Mouse (Mus musculus): ENCODE results near the gene Olfr329-ps. TPM values are rescaled to one million over a fixed set of nuclear protein-coding genes. Genes with fewer than 3 reads are reported as not detected.

Gene Olfr329-ps
- polyA plus RNA-seq, 1 experiment from 2014 or later, result not detected

- no peak for ATAC-seq
Observed at GRCm38 (mm10) chr11:58499290-58499689, 46.9 kb downstream of the Olfr329-ps start.

GRCm38 (mm10) chr11:58498761-58499160, 47.5 kb downstream of the Olfr329-ps start:
- H3K27me3 ChIP-seq, result no peaks in the 10 kb centered on the region
- no peak overlapping the region for H3K9ac ChIP-seq (replicated peaks)
- ATAC-seq, result no peak
- H3K4me1 ChIP-seq (replicated peaks), result no peaks in the 10 kb centered on the region
- H3K4me3 ChIP-seq (replicated peaks), result no peak overlapping the region
- H3K36me3 ChIP-seq, result no peaks in the 10 kb centered on the region
- 88% methylated on average over 9 of the region's 9 CpGs for WGBS
- no peaks in the 10 kb centered on the region for H3K9me3 ChIP-seq
- H3K4me2 ChIP-seq (replicated peaks), result no peak overlapping the region
- H3K27ac ChIP-seq, result no peak overlapping the region

More at GRCm38 (mm10) chr11:58499290-58499689, 46.9 kb downstream of the Olfr329-ps start:
- Histone ChIP-seq H3K27me3 (no peaks in the 10 kb centered on the region), H3K27ac (no peak overlapping the region), H3K4me3 (replicated peaks) (no peak overlapping the region), H3K9ac (replicated peaks) (no peak overlapping the region), H3K4me1 (replicated peaks) (no peaks in the 10 kb centered on the region), H3K36me3 (no peaks in the 10 kb centered on the region), H3K9me3 (no peaks in the 10 kb centered on the region), H3K4me2 (replicated peaks) (no peak overlapping the region)
- 49% methylated on average over 3 of the region's 3 CpGs for WGBS

GRCm38 (mm10) chr11:58492455-58492854, 53.8 kb downstream of the Olfr329-ps start, which contains the start of gene Olfr332:
TSS of gene Olfr332 (minus strand) at chr11:58492555.
- no peak for ATAC-seq
- no peak within 1 kb of the TSS for H3K4me2 ChIP-seq (replicated peaks)
- 80% methylated on average over 2 of the region's 2 CpGs for WGBS
- H3K27ac ChIP-seq, result no peak within 1 kb of the TSS
- no peaks in the 10 kb centered on the region for H3K36me3 ChIP-seq
- no peak within 1 kb of the TSS for H3K4me3 ChIP-seq (replicated peaks)
- no peaks in the 10 kb centered on the region for H3K27me3 ChIP-seq
- H3K4me1 ChIP-seq (replicated peaks), result no peaks in the 10 kb centered on the region
- H3K9me3 ChIP-seq, result no peaks in the 10 kb centered on the region
- H3K9ac ChIP-seq (replicated peaks), result no peak within 1 kb of the TSS

Other genes with a start within 250 kb of the Olfr329-ps start
- 26.0 and 28.8 TPM in 2 replicates for gene Zfp692, start 239.4 kb downstream of the Olfr329-ps start, polyA plus RNA-seq (2015; fragmentation: Nextera tagmentation; extraction: Ambion mirVana)
- gene Zfp672, start 216.1 kb downstream of the Olfr329-ps start, polyA plus RNA-seq (2015; fragmentation: Nextera tagmentation; extraction: Ambion mirVana), result 38.6 and 39.7 TPM in 2 replicates
- 48.4 and 50.7 TPM in 2 replicates for gene Sh3bp5l, start 215.7 kb downstream of the Olfr329-ps start, polyA plus RNA-seq (2015; fragmentation: Nextera tagmentation; extraction: Ambion mirVana)
- gene Lypd8, start 167.4 kb downstream of the Olfr329-ps start, polyA plus RNA-seq (2015; fragmentation: Nextera tagmentation; extraction: Ambion mirVana), result 0.73 TPM in 1 of 2 replicates, not detected in the other
- not detected in 2 replicates for gene 1810065E05Rik, start 125.3 kb downstream of the Olfr329-ps start, polyA plus RNA-seq (2015; fragmentation: Nextera tagmentation; extraction: Ambion mirVana)
- gene Gm12253, start 113.9 kb downstream of the Olfr329-ps start, polyA plus RNA-seq (2015; fragmentation: Nextera tagmentation; extraction: Ambion mirVana), result not detected in 2 replicates
- not detected in 2 replicates for gene Lypd9, start 93.5 kb downstream of the Olfr329-ps start, polyA plus RNA-seq (2015; fragmentation: Nextera tagmentation; extraction: Ambion mirVana)
- gene Olfr30, start 84.2 kb downstream of the Olfr329-ps start, polyA plus RNA-seq (2015; fragmentation: Nextera tagmentation; extraction: Ambion mirVana), result not detected in 2 replicates
- gene Olfr332, start 53.9 kb downstream of the Olfr329-ps start, polyA plus RNA-seq (2015; fragmentation: Nextera tagmentation; extraction: Ambion mirVana), result not detected in 2 replicates
- gene Olfr331, start 43.9 kb downstream of the Olfr329-ps start, polyA plus RNA-seq (2015; fragmentation: Nextera tagmentation; extraction: Ambion mirVana), result not detected in 2 replicates
- not detected in 2 replicates for gene Olfr330, start 11.6 kb downstream of the Olfr329-ps start, polyA plus RNA-seq (2015; fragmentation: Nextera tagmentation; extraction: Ambion mirVana)
- gene Olfr328, start 9.2 kb upstream of the Olfr329-ps start, polyA plus RNA-seq (2015; fragmentation: Nextera tagmentation; extraction: Ambion mirVana), result 0.07 TPM in 1 of 2 replicates, not detected in the other
- gene Olfr224, start 24.1 kb upstream of the Olfr329-ps start, polyA plus RNA-seq (2015; fragmentation: Nextera tagmentation; extraction: Ambion mirVana), result not detected in 2 replicates
- not detected in 2 replicates for gene Olfr325, start 31.3 kb upstream of the Olfr329-ps start, polyA plus RNA-seq (2015; fragmentation: Nextera tagmentation; extraction: Ambion mirVana)
- gene Olfr324, start 48.7 kb upstream of the Olfr329-ps start, polyA plus RNA-seq (2015; fragmentation: Nextera tagmentation; extraction: Ambion mirVana), result not detected in 2 replicates
- gene 2210407C18Rik, start 69.7 kb upstream of the Olfr329-ps start, polyA plus RNA-seq (2015; fragmentation: Nextera tagmentation; extraction: Ambion mirVana), result not detected in 2 replicates
- gene Olfr323, start 84.1 kb upstream of the Olfr329-ps start, polyA plus RNA-seq (2015; fragmentation: Nextera tagmentation; extraction: Ambion mirVana), result not detected in 2 replicates
- gene Trim58, start 94.0 kb upstream of the Olfr329-ps start, polyA plus RNA-seq (2015; fragmentation: Nextera tagmentation; extraction: Ambion mirVana), result 0.07 and 0.12 TPM in 2 replicates
- gene Olfr322, start 112.4 kb upstream of the Olfr329-ps start, polyA plus RNA-seq (2015; fragmentation: Nextera tagmentation; extraction: Ambion mirVana), result not detected in 2 replicates
- gene Olfr320, start 134.7 kb upstream of the Olfr329-ps start, polyA plus RNA-seq (2015; fragmentation: Nextera tagmentation; extraction: Ambion mirVana), result not detected in 2 replicates
- not detected in 2 replicates for gene Olfr319, start 152.7 kb upstream of the Olfr329-ps start, polyA plus RNA-seq (2015; fragmentation: Nextera tagmentation; extraction: Ambion mirVana)
- not detected in 2 replicates for gene Olfr318, start 177.6 kb upstream of the Olfr329-ps start, polyA plus RNA-seq (2015; fragmentation: Nextera tagmentation; extraction: Ambion mirVana)
- gene Olfr317, start 192.8 kb upstream of the Olfr329-ps start, polyA plus RNA-seq (2015; fragmentation: Nextera tagmentation; extraction: Ambion mirVana), result 0.12 and 0.23 TPM in 2 replicates
- not detected in 2 replicates for gene Olfr316, start 206.3 kb upstream of the Olfr329-ps start, polyA plus RNA-seq (2015; fragmentation: Nextera tagmentation; extraction: Ambion mirVana)
- gene Olfr315, start 226.8 kb upstream of the Olfr329-ps start, polyA plus RNA-seq (2015; fragmentation: Nextera tagmentation; extraction: Ambion mirVana), result not detected in 2 replicates
- gene Olfr314, start 236.5 kb upstream of the Olfr329-ps start, polyA plus RNA-seq (2015; fragmentation: Nextera tagmentation; extraction: Ambion mirVana), result not detected in 2 replicates

Measured in midbrain, embryonic 13.5 days (tissue).